Mouse (Mus musculus) small intestine, adult 2 months (tissue): ENCODE data around the gene Rprd2.

Source experiments
- CTCF ChIP-seq: fragments of 200-500 bp; IDR thresholded peaks from 2 replicates; pipeline ENCODE4 v1.5.1; 2012; ENCODE audit warnings: low read depth, mild to moderate bottlenecking, control low read depth, inconsistent platforms, low read length, moderate library complexity, mixed read lengths; ENCODE audit not compliant: insufficient replicate concordance, insufficient read length; ENCODE audit errors: extremely low read depth
- POLR2A ChIP-seq: fragments of 200-500 bp; IDR thresholded peaks from 2 replicates; pipeline ENCODE4 v1.6.1; 2012; ENCODE audit warnings: low read depth, mild to moderate bottlenecking, control low read depth, inconsistent platforms, low read length, moderate library complexity

DNA sequence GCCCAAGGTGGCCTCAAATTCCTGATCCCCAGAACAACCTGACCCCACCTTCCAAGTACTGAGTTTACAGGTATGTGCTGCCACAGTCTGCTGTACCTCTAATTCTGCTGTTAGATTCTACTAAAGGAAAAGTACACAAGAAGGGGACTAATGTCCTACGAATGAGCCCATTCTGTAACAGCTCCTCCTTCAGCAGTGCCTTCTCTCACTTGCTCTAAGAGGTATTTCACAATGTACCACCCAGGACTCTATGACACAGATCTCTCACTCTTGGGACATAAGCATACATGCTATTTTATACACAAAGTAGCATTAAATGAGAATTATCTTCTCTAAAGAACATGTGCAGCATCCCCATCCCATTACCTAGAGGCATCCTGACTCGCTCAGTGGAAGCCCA, 25.0 kb downstream of the Rprd2 start:
- TF ChIP-seq POLR2A, result no peak
- TF ChIP-seq CTCF, result no peak
